ENCODE assay signal across 8 mouse cellular contexts in the genomic region with DNA sequence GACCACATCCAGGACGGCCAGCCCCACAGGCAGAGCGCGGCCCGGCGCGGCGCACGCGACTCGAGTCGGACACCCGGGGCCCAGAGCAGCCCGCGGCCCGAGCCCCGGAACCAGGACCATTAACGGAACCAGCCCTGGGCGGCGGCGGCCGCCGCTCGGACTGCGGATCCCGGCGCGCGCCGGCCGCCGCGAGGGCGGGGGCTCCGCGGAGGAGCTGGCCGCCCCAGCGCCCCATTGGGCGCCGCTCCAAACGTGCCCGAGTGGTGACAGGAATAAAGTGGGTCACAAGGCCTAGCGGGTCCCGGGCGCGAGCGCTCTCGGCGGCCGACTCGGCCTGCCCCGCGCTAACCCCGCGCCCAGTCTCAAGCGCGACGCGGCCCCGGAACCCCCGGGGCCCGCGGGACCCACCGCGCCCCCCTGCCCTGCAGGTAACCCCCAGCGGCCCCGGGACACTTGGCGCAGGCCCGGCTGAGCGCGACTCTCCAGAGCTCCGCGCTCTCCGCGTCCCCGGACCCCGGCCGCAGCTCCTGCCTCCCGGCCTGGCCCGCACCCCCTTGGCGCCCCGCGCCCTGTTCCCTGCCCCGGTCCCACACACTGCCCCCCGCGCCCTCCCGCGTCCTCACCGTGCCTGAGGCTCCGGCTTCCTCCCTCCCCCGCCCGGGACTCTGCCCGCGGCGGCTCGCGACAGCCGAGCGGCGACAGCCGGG. TPM values are rescaled to one million over a fixed set of nuclear protein-coding genes. Genes with fewer than 3 reads are reported as not detected.
DNase-seq lines count a peak whose midpoint lies in the region; ATAC-seq lines count a peak whose summit lies in the region.

No protein-coding gene starts in this region.

- H3K9me3 ChIP-seq in embryonic facial prominence, embryonic 13.5 days: no peaks in the 10 kb centered on the region
- H3K9me3 ChIP-seq in heart, embryonic 10.5 days: no peaks in the 10 kb centered on the region
- no peaks in the 10 kb centered on the region for H3K9me3 ChIP-seq in kidney, embryonic 15.5 days (replicated peaks)
- no peaks in the 10 kb centered on the region for H3K9me3 ChIP-seq in liver, embryonic 12.5 days (replicated peaks)
- no peaks in the 10 kb centered on the region for H3K9me3 ChIP-seq in stomach, embryonic 14.5 days (ENCODE audit: control insufficient read depth, low read depth, low read length)

- no peaks in the 10 kb centered on the region for H3K27me3 ChIP-seq in embryonic facial prominence, embryonic 13.5 days
- no peaks in the 10 kb centered on the region for H3K27me3 ChIP-seq in heart, embryonic 10.5 days (ENCODE audit: insufficient read depth, poor library complexity, severe bottlenecking)
- no peaks in the 10 kb centered on the region for H3K27me3 ChIP-seq in kidney, embryonic 15.5 days
- peaks cover 24% of the 10 kb centered on the region for H3K27me3 ChIP-seq in liver, embryonic 12.5 days (replicated peaks)
- no peaks in the 10 kb centered on the region for H3K27me3 ChIP-seq in stomach, embryonic 14.5 days (ENCODE audit: control insufficient read depth, insufficient read depth, low read length)

- peak overlapping the region; percentile 76 for H3K4me2 ChIP-seq in embryonic facial prominence, embryonic 13.5 days
- H3K4me2 ChIP-seq in kidney, embryonic 15.5 days: peak overlapping the region; percentile 93
- H3K4me2 ChIP-seq in liver, embryonic 12.5 days: peak overlapping the region; percentile 97
- peak overlapping the region; percentile 87 for H3K4me2 ChIP-seq in stomach, embryonic 14.5 days (replicated peaks; ENCODE audit: low read depth, low read length)

- H3K36me3 ChIP-seq in embryonic facial prominence, embryonic 13.5 days: no peaks in the 10 kb centered on the region
- H3K36me3 ChIP-seq in heart, embryonic 10.5 days: 0 out of 2 replicates have a peak, but pooled peaks cover 2% of the 10 kb centered on the region
- no peaks in the 10 kb centered on the region for H3K36me3 ChIP-seq in kidney, embryonic 15.5 days
- H3K36me3 ChIP-seq in liver, embryonic 12.5 days: no peaks in the 10 kb centered on the region
- no peaks in the 10 kb centered on the region for H3K36me3 ChIP-seq in stomach, embryonic 14.5 days (ENCODE audit: control insufficient read depth, insufficient read depth, low read length)

- H3K9ac ChIP-seq in embryonic facial prominence, embryonic 13.5 days: peak overlapping the region; percentile 92
- H3K9ac ChIP-seq in kidney, embryonic 15.5 days: peak overlapping the region; percentile 89
- peak overlapping the region; percentile 89 for H3K9ac ChIP-seq in liver, embryonic 12.5 days
- H3K9ac ChIP-seq in stomach, embryonic 14.5 days (replicated peaks; ENCODE audit: low read depth, low read length): peak overlapping the region; percentile 94

- H3K27ac ChIP-seq in embryonic facial prominence, embryonic 13.5 days: peak overlapping the region; percentile 98
- H3K27ac ChIP-seq in heart, embryonic 10.5 days: peak overlapping the region; percentile 98
- peak overlapping the region; percentile 98 for H3K27ac ChIP-seq in kidney, embryonic 15.5 days
- peak overlapping the region; percentile 83 for H3K27ac ChIP-seq in liver, embryonic 12.5 days
- peak overlapping the region; percentile 97 for H3K27ac ChIP-seq in stomach, embryonic 14.5 days (ENCODE audit: low read length)

- WGBS in embryonic facial prominence, embryonic 13.5 days: under 1% methylated on average over 53 of the region's 100 CpGs
- WGBS in heart, embryonic 10.5 days: under 1% methylated on average over 92 of the region's 100 CpGs
- under 1% methylated on average over 78 of the region's 100 CpGs for WGBS in kidney, embryonic 15.5 days
- WGBS in liver, embryonic 12.5 days (ENCODE audit: insufficient replicate concordance): under 1% methylated on average over 82 of the region's 100 CpGs
- WGBS in stomach, embryonic 14.5 days: under 1% methylated on average over 66 of the region's 100 CpGs

- DNase-seq in 416B (ENCODE audit: low read depth): peak; percentile 42
- DNase-seq in adrenal gland, postnatal 36 days: peak; percentile 94 to 95
- peak; percentile 82 for DNase-seq in heart, embryonic 10.5 days (ENCODE audit: low spot score)
- peak; percentile 41 to 48 for DNase-seq in natural killer cell, adult 2 months (ENCODE audit: low spot score in 2 of 2)

- ATAC-seq in embryonic facial prominence, embryonic 13.5 days (ENCODE audit: insufficient number of reproducible peaks, insufficient read depth, low FRiP score, low TSS enrichment, low read depth): peak; percentile 60
- peak; percentile 77 for ATAC-seq in kidney, embryonic 15.5 days (replicated peaks; ENCODE audit: low FRiP score)
- peak; percentile 83 for ATAC-seq in liver, embryonic 12.5 days
- peak; percentile 75 for ATAC-seq in stomach, embryonic 14.5 days (ENCODE audit: insufficient number of reproducible peaks, insufficient read depth, low FRiP score, low read depth)

- H3K4me3 ChIP-seq in embryonic facial prominence, embryonic 13.5 days: peak overlapping the region; percentile 90
- peak overlapping the region; percentile 99 for H3K4me3 ChIP-seq in heart, embryonic 10.5 days
- peak overlapping the region; percentile 99 for H3K4me3 ChIP-seq in kidney, embryonic 15.5 days (replicated peaks)
- H3K4me3 ChIP-seq in liver, embryonic 12.5 days: peak overlapping the region; percentile 80
- peak overlapping the region; percentile 99 for H3K4me3 ChIP-seq in stomach, embryonic 14.5 days (ENCODE audit: low read depth, low read length)

- H3K4me1 ChIP-seq in embryonic facial prominence, embryonic 13.5 days: peaks cover 13% of the 10 kb centered on the region
- peaks cover 7% of the 10 kb centered on the region for H3K4me1 ChIP-seq in heart, embryonic 10.5 days
- peaks cover 16% of the 10 kb centered on the region for H3K4me1 ChIP-seq in kidney, embryonic 15.5 days
- H3K4me1 ChIP-seq in liver, embryonic 12.5 days: peaks cover 23% of the 10 kb centered on the region
- H3K4me1 ChIP-seq in stomach, embryonic 14.5 days (ENCODE audit: control insufficient read depth, insufficient read depth, low read length): peaks cover 8% of the 10 kb centered on the region; the same call in 1 of the 2 replicates

RNA-seq across cellular contexts. Expression of gene Clock, which starts 0.7 kb away (rescaled TPM):
- 10 to 100 TPM; 39.8 to 54.8 TPM for total RNA-seq in adrenal gland, postnatal 36 days (2021)
- polyA plus RNA-seq in embryonic facial prominence, embryonic 13.5 days (2015; fragmentation: Nextera tagmentation; extraction: Ambion mirVana): 15.2 and 17.7 TPM in 2 replicates
- polyA plus RNA-seq in heart, embryonic 10.5 days (2016; fragmentation: Nextera tagmentation; extraction: Ambion mirVana): 10.5 and 11.1 TPM in 2 replicates
- 11.0 and 11.3 TPM in 2 replicates for polyA plus RNA-seq in kidney, embryonic 15.5 days (2015; fragmentation: Nextera tagmentation; extraction: Ambion mirVana)
- polyA plus RNA-seq in liver, embryonic 12.5 days (2016; fragmentation: Nextera tagmentation; extraction: Ambion mirVana): 3.6 and 4.1 TPM in 2 replicates
- 20.6 and 21.1 TPM in 2 replicates for polyA plus RNA-seq in stomach, embryonic 14.5 days (2014; fragmentation: Nextera tagmentation; extraction: Ambion mirVana)

RNA-seq across cellular contexts. Expression of gene Pdcl2, which starts 27.1 kb away (rescaled TPM):
- total RNA-seq in adrenal gland, postnatal 36 days (2021): not detected
- polyA plus RNA-seq in embryonic facial prominence, embryonic 13.5 days (2015; fragmentation: Nextera tagmentation; extraction: Ambion mirVana): not detected in 2 replicates
- polyA plus RNA-seq in heart, embryonic 10.5 days (2016; fragmentation: Nextera tagmentation; extraction: Ambion mirVana): not detected in 2 replicates
- polyA plus RNA-seq in kidney, embryonic 15.5 days (2015; fragmentation: Nextera tagmentation; extraction: Ambion mirVana): not detected in 2 replicates
- polyA plus RNA-seq in liver, embryonic 12.5 days (2016; fragmentation: Nextera tagmentation; extraction: Ambion mirVana): not detected in 2 replicates
- not detected in 2 replicates for polyA plus RNA-seq in stomach, embryonic 14.5 days (2014; fragmentation: Nextera tagmentation; extraction: Ambion mirVana)

RNA-seq across cellular contexts. Expression of gene Nmu, which starts 59.7 kb away (rescaled TPM):
- not detected for total RNA-seq in adrenal gland, postnatal 36 days (2021)
- polyA plus RNA-seq in embryonic facial prominence, embryonic 13.5 days (2015; fragmentation: Nextera tagmentation; extraction: Ambion mirVana): 0.25 TPM in 1 of 2 replicates, not detected in the other
- polyA plus RNA-seq in heart, embryonic 10.5 days (2016; fragmentation: Nextera tagmentation; extraction: Ambion mirVana): 0.16 TPM in 1 of 2 replicates, not detected in the other
- polyA plus RNA-seq in kidney, embryonic 15.5 days (2015; fragmentation: Nextera tagmentation; extraction: Ambion mirVana): not detected in 2 replicates
- polyA plus RNA-seq in liver, embryonic 12.5 days (2016; fragmentation: Nextera tagmentation; extraction: Ambion mirVana): not detected in 2 replicates
- not detected in 2 replicates for polyA plus RNA-seq in stomach, embryonic 14.5 days (2014; fragmentation: Nextera tagmentation; extraction: Ambion mirVana)

Comparison
In these comparisons a context has a peak if more than half of its experiments do, and no peak if none do; other contexts are left out.
1. Peak in every context shown above with its lines: DNase-seq, ATAC-seq, H3K4me3 ChIP-seq and H3K27ac ChIP-seq.
2. DNase-seq: peak in every context shown above with its lines; median percentile 94 in adrenal gland, postnatal 36 days; 82 in heart, embryonic 10.5 days; 44 in natural killer cell, adult 2 months; 42 in 416B.